Mouse (Mus musculus) liver, embryonic 16.5 days (tissue): ENCODE results near the gene Ces2h. TPM values are rescaled to one million over a fixed set of nuclear protein-coding genes. Genes with fewer than 3 reads are reported as not detected.

ENCODE experiments used
- ATAC-seq: fragments of 200-750 bp; cut with Nextera tagmentation; 2 replicates; pipeline ENCODE4 v1.8.0; 2017; ENCODE audit warnings: low read depth, mild to moderate bottlenecking, moderate number of reproducible peaks, moderate library complexity
- H3K27ac ChIP-seq: fragments of 300-500 bp; sonication (generic); 2 replicates; pipeline ENCODE4 v1.5.1; 2014; ENCODE audit warnings: mild to moderate bottlenecking, low read length
- H3K27me3 ChIP-seq: fragments of 300-500 bp; sonication (generic); 2 replicates; pipeline ENCODE4 v1.6.1; 2014; ENCODE audit warnings: low read depth, low read length, mixed read lengths; ENCODE audit not compliant: control insufficient read depth, insufficient read depth
- H3K36me3 ChIP-seq: fragments of 300-500 bp; sonication (generic); 2 replicates; pipeline ENCODE4 v1.6.1; 2014; ENCODE audit warnings: mild to moderate bottlenecking; ENCODE audit not compliant: control insufficient read depth, insufficient read depth
- H3K4me1 ChIP-seq: fragments of 300-500 bp; sonication (generic); 2 replicates; pipeline ENCODE4 v1.6.1; 2014; ENCODE audit warnings: low read depth, low read length, mixed read lengths; ENCODE audit not compliant: control insufficient read depth
- H3K4me2 ChIP-seq: fragments of 300-500 bp; sonication (generic); 2 replicates; pipeline ENCODE4 v1.6.1; 2014; ENCODE audit warnings: low read depth, low read length, mixed read lengths
- H3K4me3 ChIP-seq: fragments of 300-500 bp; sonication (generic); 2 replicates; pipeline ENCODE4 v1.5.1; 2014; ENCODE audit warnings: low read depth, mild to moderate bottlenecking, low read length
- H3K9ac ChIP-seq: fragments of 300-500 bp; sonication (generic); 2 replicates; pipeline ENCODE4 v1.6.1; 2014; ENCODE audit warnings: low read depth, low read length
- H3K9me3 ChIP-seq: fragments of 300-500 bp; sonication (generic); replicated peaks from 2 replicates; pipeline ENCODE4 v1.6.1; 2016; ENCODE audit warnings: low read length; ENCODE audit not compliant: control insufficient read depth
- WGBS: fragments of 180-500 bp; shearing (Covaris S2); extraction: QIAGEN DNeasy Blood & Tissue Kit; methylation state at CpG from one replicate; pipeline ENCODE4 v1.1.7; 2014; ENCODE audit not compliant: insufficient replicate concordance; 5-methylcytosine and 5-hydroxymethylcytosine counted together
- polyA plus RNA-seq: library from polyadenylated mRNA; unstranded; fragments of >200 nt; fragmentation: Nextera tagmentation; extraction: Ambion mirVana; gene quantifications from 2 replicates; pipeline ENCODE4 v1.2.1, GENCODE M21; 2015

Ces2h gene
- polyA plus RNA-seq, 1 experiment from 2014 or later = not detected

DNA sequence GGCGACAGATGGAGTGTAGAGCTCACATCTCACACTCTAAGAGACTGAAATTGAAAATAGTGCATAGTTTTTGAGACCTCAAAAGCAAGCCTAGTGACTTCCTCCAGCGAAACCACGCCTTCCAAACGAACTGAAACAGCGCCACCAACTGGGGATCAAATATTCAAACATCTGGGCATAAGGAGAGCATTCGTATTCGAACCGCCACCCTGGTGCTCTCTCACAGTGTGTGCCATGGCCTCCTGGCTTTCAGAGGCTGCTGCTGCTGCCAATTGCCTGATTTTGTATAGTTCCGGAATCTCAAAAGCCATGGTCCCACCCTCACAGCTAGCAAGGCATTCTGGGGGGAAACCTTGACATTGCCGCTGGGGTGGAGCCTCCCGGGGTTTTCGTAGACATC, 10.5 kb downstream of the Ces2h start:
- no peaks in the 10 kb centered on the region for H3K36me3 ChIP-seq
- H3K4me2 ChIP-seq = no peak overlapping the region
- no peak overlapping the region for H3K4me3 ChIP-seq
- H3K4me1 ChIP-seq = no peaks in the 10 kb centered on the region
- WGBS = 65% methylated on average over 12 of the region's 12 CpGs
- H3K9ac ChIP-seq = no peak overlapping the region
- no peaks in the 10 kb centered on the region for H3K27me3 ChIP-seq
- H3K9me3 ChIP-seq = no peaks in the 10 kb centered on the region
- ATAC-seq = no peak
- H3K27ac ChIP-seq = no peak overlapping the region

- Histone ChIP-seq H3K9me3 (no peaks in the 10 kb centered on the region), H3K4me2 (no peak overlapping the region)
- 64% methylated on average over 5 of the region's 5 CpGs for WGBS
Measured at GRCm38 (mm10) chr8:105014391-105014790, 13.7 kb downstream of the Ces2h start.

GRCm38 (mm10) chr8:105021954-105022353, 21.3 kb downstream of the Ces2h start:
- peak; percentile 75 for ATAC-seq
- Histone ChIP-seq H3K4me2 (no peak overlapping the region), H3K4me1 (no peaks in the 10 kb centered on the region), H3K27ac (no peak overlapping the region), H3K9ac (no peak overlapping the region), H3K36me3 (no peaks in the 10 kb centered on the region), H3K27me3 (no peaks in the 10 kb centered on the region), H3K9me3 (no peaks in the 10 kb centered on the region), H3K4me3 (no peak overlapping the region)
- 55% methylated on average over 1 of the region's 1 CpGs for WGBS

More at GRCm38 (mm10) chr8:105014391-105014790, 13.7 kb downstream of the Ces2h start:
- H3K4me1 ChIP-seq = no peaks in the 10 kb centered on the region
- H3K4me3 ChIP-seq = no peak overlapping the region
- H3K9ac ChIP-seq = no peak overlapping the region
- no peaks in the 10 kb centered on the region for H3K27me3 ChIP-seq
- no peak for ATAC-seq
- no peaks in the 10 kb centered on the region for H3K36me3 ChIP-seq
- no peak overlapping the region for H3K27ac ChIP-seq

- no peak overlapping the region for H3K4me3 ChIP-seq
- H3K27ac ChIP-seq = no peak overlapping the region
- H3K36me3 ChIP-seq = no peaks in the 10 kb centered on the region
- H3K4me1 ChIP-seq = no peaks in the 10 kb centered on the region
- no peaks in the 10 kb centered on the region for H3K27me3 ChIP-seq
- WGBS = 63% methylated on average over 1 of the region's 1 CpGs
- no peaks in the 10 kb centered on the region for H3K9me3 ChIP-seq
- H3K4me2 ChIP-seq = no peak overlapping the region
- no peak for ATAC-seq
- no peak overlapping the region for H3K9ac ChIP-seq
Measured at GRCm38 (mm10) chr8:105023087-105023486, 22.4 kb downstream of the Ces2h start.

- ATAC-seq = no peak
- Histone ChIP-seq H3K36me3 (no peaks in the 10 kb centered on the region), H3K4me3 (no peak overlapping the region), H3K9ac (no peak overlapping the region), H3K4me2 (no peak overlapping the region), H3K9me3 (no peaks in the 10 kb centered on the region), H3K27me3 (no peaks in the 10 kb centered on the region), H3K27ac (no peak overlapping the region), H3K4me1 (no peaks in the 10 kb centered on the region)
- WGBS = 45% methylated on average over 2 of the region's 2 CpGs
Measured at GRCm38 (mm10) chr8:105025050-105025449, 24.4 kb downstream of the Ces2h start.

DNA sequence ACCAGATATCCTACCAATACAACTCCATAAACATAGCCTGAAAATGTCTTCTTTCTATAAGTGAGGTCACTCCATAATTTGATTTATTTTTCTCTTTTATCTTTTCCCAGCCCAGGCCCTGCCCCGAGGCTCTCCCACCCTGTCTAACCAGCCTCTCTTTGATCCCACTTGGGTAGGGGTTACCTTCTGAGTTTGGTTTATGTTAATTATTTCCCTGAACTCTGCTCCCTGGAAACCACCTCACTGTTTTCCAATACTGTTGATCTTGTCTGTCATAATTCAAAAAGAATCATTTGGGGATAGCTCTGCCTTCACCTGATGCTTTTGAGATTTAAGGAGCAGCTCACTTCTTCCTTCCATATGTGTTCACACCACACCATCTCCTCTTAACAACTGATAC, 42.9 kb downstream of the Ces2h start:
- Histone ChIP-seq H3K27ac (no peak overlapping the region), H3K4me2 (no peak overlapping the region), H3K9ac (no peak overlapping the region), H3K27me3 (no peaks in the 10 kb centered on the region), H3K4me1 (no peaks in the 10 kb centered on the region), H3K4me3 (no peak overlapping the region), H3K36me3 (no peaks in the 10 kb centered on the region), H3K9me3 (no peaks in the 10 kb centered on the region)
- peak; percentile 65; the same call in 1 of the 2 replicates for ATAC-seq
- WGBS = 33% methylated on average over 1 of the region's 1 CpGs

DNA sequence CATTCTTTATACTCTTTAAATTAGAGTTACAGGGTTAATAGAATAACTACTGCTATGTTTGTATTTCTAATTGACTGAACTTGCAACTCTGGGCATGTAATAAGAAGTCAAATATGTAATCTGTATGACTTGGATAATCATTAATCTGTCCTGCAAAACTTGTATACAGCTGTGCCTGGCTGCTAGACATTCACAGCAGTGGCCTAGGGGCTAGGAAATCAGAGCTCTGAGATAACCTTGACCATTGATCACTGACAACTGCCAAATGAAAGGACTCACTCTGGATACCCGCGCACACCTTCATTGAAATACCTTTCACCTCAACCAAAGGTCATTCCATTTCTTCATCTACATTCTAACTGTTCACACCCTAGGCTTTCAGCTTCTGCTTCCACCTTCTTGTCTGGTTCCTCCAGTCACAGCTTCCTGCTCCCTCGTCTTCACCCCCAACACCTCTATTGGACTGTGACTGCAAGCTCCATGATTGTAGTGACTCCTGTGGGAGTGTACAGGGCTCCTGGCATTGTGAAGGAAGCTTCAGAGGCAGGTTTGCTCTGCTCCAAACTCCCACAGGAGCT, 45.3 kb downstream of the Ces2h start:
- ATAC-seq = peak; percentile 88
- H3K4me3 ChIP-seq = no peak overlapping the region

GRCm38 (mm10) chr8:105048371-105048854, 47.8 kb downstream of the Ces2h start, which contains the start of gene Ces3a:
Gene Ces3a (plus strand): TSS chr8:105048601.
- Histone ChIP-seq H3K9me3 (no peaks in the 10 kb centered on the region), H3K9ac (no peak within 1 kb of the TSS), H3K27me3 (no peaks in the 10 kb centered on the region), H3K4me1 (no peaks in the 10 kb centered on the region), H3K36me3 (no peaks in the 10 kb centered on the region), H3K27ac (no peak within 1 kb of the TSS), H3K4me3 (no peak within 1 kb of the TSS), H3K4me2 (no peak within 1 kb of the TSS)
- WGBS = 43% methylated on average over 3 of the region's 3 CpGs
- no peak for ATAC-seq

More for the DNA sequence above, 45.3 kb downstream of the Ces2h start:
- H3K27me3 ChIP-seq = no peaks in the 10 kb centered on the region
- no peak overlapping the region for H3K9ac ChIP-seq
- H3K4me2 ChIP-seq = no peak overlapping the region
- no peaks in the 10 kb centered on the region for H3K36me3 ChIP-seq
- H3K4me1 ChIP-seq = no peaks in the 10 kb centered on the region
- no peaks in the 10 kb centered on the region for H3K9me3 ChIP-seq
- 0 out of 2 replicates have a peak overlapping the region, but pooled peaks have one; percentile 44 for H3K27ac ChIP-seq
- 56% methylated on average over 3 of the region's 3 CpGs for WGBS

GRCm38 (mm10) chr8:105056211-105056610, 55.6 kb downstream of the Ces2h start:
- Histone ChIP-seq H3K9me3 (no peaks in the 10 kb centered on the region), H3K4me3 (no peak overlapping the region), H3K27ac (no peak overlapping the region), H3K36me3 (no peaks in the 10 kb centered on the region), H3K27me3 (no peaks in the 10 kb centered on the region), H3K4me1 (no peaks in the 10 kb centered on the region), H3K9ac (no peak overlapping the region), H3K4me2 (no peak overlapping the region)
- ATAC-seq = no peak
- WGBS = 70% methylated on average over 4 of the region's 4 CpGs
